ENCODE assay signal across 11 mouse cellular contexts in the genomic region with DNA sequence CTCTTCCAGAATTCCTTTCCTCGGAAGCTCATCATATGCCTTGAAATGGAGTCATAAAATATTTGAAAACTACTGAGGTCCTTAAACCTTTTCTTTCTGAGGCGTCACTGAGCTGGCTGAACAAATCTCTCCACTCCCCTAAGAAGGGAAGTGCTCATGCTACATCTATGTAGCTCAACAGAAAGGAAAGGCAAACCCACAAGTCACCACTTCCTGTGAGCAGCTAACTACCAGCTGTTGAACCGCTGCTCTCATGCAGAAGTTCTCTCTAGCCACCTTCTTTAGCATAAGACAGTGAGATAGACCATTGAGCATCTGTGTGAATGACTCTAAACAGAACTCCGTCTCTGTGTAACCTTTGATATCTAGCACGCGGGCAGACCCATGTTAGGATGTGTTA.
DNase-seq lines count a peak whose midpoint lies in the region; ATAC-seq and TF ChIP-seq lines count a peak whose summit lies in the region.
"Had no signal": no experiment of that assay in that cellular context is flagged by ENCODE, and none has a peak within 500 bp of the region (broad histone marks: within the 10 kb centered on the region; RNA-seq: fewer than 3 reads in every experiment).

No protein-coding gene starts in this region.

- H3K27ac ChIP-seq in heart, adult 2 months: peak overlapping the region; percentile 4
- H3K27ac ChIP-seq in heart, embryonic 11.5 days (ENCODE audit: low read depth, low read length): no peak overlapping the region
- no peak overlapping the region for H3K27ac ChIP-seq in hindbrain, postnatal 0 days
- H3K27ac ChIP-seq in midbrain, embryonic 16.5 days (ENCODE audit: low read length): no peak overlapping the region
- H3K27ac ChIP-seq: liver, embryonic 14.5 days had no signal

- no peak for TF ChIP-seq EP300 in heart, adult 2 months (IDR thresholded peaks at IDR 0.05; ENCODE audit: insufficient read depth, low read depth, low read length)

- no peak overlapping the region for H3K4me3 ChIP-seq in heart, adult 2 months
- no peak overlapping the region for H3K4me3 ChIP-seq in heart, embryonic 11.5 days (ENCODE audit: low read depth, low read length)
- no peak overlapping the region for H3K4me3 ChIP-seq in hindbrain, postnatal 0 days (ENCODE audit: low read length)
- H3K4me3 ChIP-seq in midbrain, embryonic 16.5 days (ENCODE audit: low read depth, low read length): no peak overlapping the region

- no peaks in the 10 kb centered on the region for H3K79me2 ChIP-seq in heart, adult 2 months (replicated peaks; ENCODE audit: control insufficient read depth, insufficient read depth, low read length)

- ATAC-seq in heart, embryonic 11.5 days (replicated peaks; ENCODE audit: insufficient number of reproducible peaks, low FRiP score, low TSS enrichment): no peak
- ATAC-seq in frontal cortex, adult (ENCODE audit: low TSS enrichment): no peak; the same call in 1 of the 2 replicates
- ATAC-seq in hindbrain, postnatal 0 days: no peak
- no peak for ATAC-seq in midbrain, embryonic 16.5 days
- ATAC-seq: forebrain, embryonic 16.5 days; intestine, postnatal 0 days had no signal

- H3K4me1 ChIP-seq in heart, adult 2 months (ENCODE audit: control insufficient read depth, insufficient read depth, low read length): no peaks in the 10 kb centered on the region
- H3K4me1 ChIP-seq in heart, embryonic 11.5 days (ENCODE audit: control insufficient read depth, insufficient read depth, low read length): no peaks in the 10 kb centered on the region
- no peaks in the 10 kb centered on the region for H3K4me1 ChIP-seq in hindbrain, postnatal 0 days (ENCODE audit: insufficient read depth, low read length)
- no peaks in the 10 kb centered on the region for H3K4me1 ChIP-seq in midbrain, embryonic 16.5 days (ENCODE audit: control insufficient read depth, insufficient read depth, low read length)

- TF ChIP-seq POLR2A in heart, adult 2 months (IDR thresholded peaks at IDR 0.05; ENCODE audit: insufficient read depth, low read depth, low read length): no peak

- intact Hi-C loops in heart, adult 2 months (cut with DNase I): no loop called here

- H3K9ac ChIP-seq in heart, adult 2 months (ENCODE audit: low read depth, low read length): no peak overlapping the region
- H3K9ac ChIP-seq in heart, embryonic 11.5 days (ENCODE audit: low read depth, low read length): no peak overlapping the region
- H3K9ac ChIP-seq in hindbrain, postnatal 0 days (replicated peaks; ENCODE audit: low read length): no peak overlapping the region
- H3K9ac ChIP-seq in midbrain, embryonic 16.5 days (ENCODE audit: low read depth, low read length): no peak overlapping the region
- H3K9ac ChIP-seq: liver, embryonic 14.5 days had no signal

- no peak for TF ChIP-seq CTCF in heart, adult 2 months (IDR thresholded peaks at IDR 0.05)
- no peak for TF ChIP-seq CTCF in hindbrain, postnatal 0 days (IDR thresholded peaks at IDR 0.05; ENCODE audit: low read depth)

- peak; percentile 19 to 49 for DNase-seq in heart, adult 2 months
- peak; percentile 89 for DNase-seq in T-cell, adult 2 months (ENCODE audit: low spot score)
- DNase-seq in lung, postnatal 14 days: peak; percentile 14
- DNase-seq in spleen, postnatal 14 days (ENCODE audit: low spot score in 2 of 2): peak; percentile 12 to 27
- DNase-seq in hindbrain, postnatal 0 days (ENCODE audit: low spot score): no peak

- H3K27me3 ChIP-seq in heart, adult 2 months (ENCODE audit: control insufficient read depth, insufficient read depth, low read length): no peaks in the 10 kb centered on the region
- no peaks in the 10 kb centered on the region for H3K27me3 ChIP-seq in heart, embryonic 11.5 days (ENCODE audit: control insufficient read depth, insufficient read depth, low read length)
- no peaks in the 10 kb centered on the region for H3K27me3 ChIP-seq in hindbrain, postnatal 0 days (ENCODE audit: insufficient read depth, low read length)
- no peaks in the 10 kb centered on the region for H3K27me3 ChIP-seq in midbrain, embryonic 16.5 days (ENCODE audit: control insufficient read depth, insufficient read depth, low read depth, low read length)

- no peaks in the 10 kb centered on the region for H3K9me3 ChIP-seq in heart, embryonic 11.5 days (replicated peaks; ENCODE audit: control insufficient read depth, low read length)
- no peaks in the 10 kb centered on the region for H3K9me3 ChIP-seq in hindbrain, postnatal 0 days (ENCODE audit: low read length)
- H3K9me3 ChIP-seq in midbrain, embryonic 16.5 days (replicated peaks; ENCODE audit: control insufficient read depth, low read length, poor library complexity, severe bottlenecking): no peaks in the 10 kb centered on the region

- H3K36me3 ChIP-seq in heart, adult 2 months (ENCODE audit: control insufficient read depth, insufficient read depth, low read length): no peaks in the 10 kb centered on the region
- H3K36me3 ChIP-seq in heart, embryonic 11.5 days (ENCODE audit: control insufficient read depth, insufficient read depth, low read length): no peaks in the 10 kb centered on the region
- H3K36me3 ChIP-seq in hindbrain, postnatal 0 days (ENCODE audit: insufficient read depth, low read length): no peaks in the 10 kb centered on the region
- no peaks in the 10 kb centered on the region for H3K36me3 ChIP-seq in midbrain, embryonic 16.5 days (ENCODE audit: control insufficient read depth, insufficient read depth, low read length)

- H3K4me2 ChIP-seq in heart, embryonic 11.5 days: no peak overlapping the region
- no peak overlapping the region for H3K4me2 ChIP-seq in hindbrain, postnatal 0 days (ENCODE audit: low read depth, low read length)
- no peak overlapping the region for H3K4me2 ChIP-seq in midbrain, embryonic 16.5 days (ENCODE audit: low read length)

- 68% methylated on average over 6 of the region's 6 CpGs for WGBS in heart, adult 2 months
- 82% methylated on average over 6 of the region's 6 CpGs for whole genome bisulfite sequencing in heart, embryonic 11.5 days (ENCODE audit: insufficient replicate concordance)
- WGBS in hindbrain, postnatal 0 days: 91% methylated on average over 6 of the region's 6 CpGs
- WGBS in midbrain, embryonic 16.5 days: 92% methylated on average over 6 of the region's 6 CpGs
